Mouse (Mus musculus) myocyte (in vitro differentiated cells): ENCODE data around the gene Lman2l.

ENCODE experiments used
- E2F4 ChIP-seq: IDR thresholded peaks from one replicate; pipeline ENCODE4 v1.6.1; 2011; ENCODE audit warnings: mild to moderate bottlenecking, control low read depth, moderate library complexity; ENCODE audit not compliant: insufficient read depth
- MAX ChIP-seq: IDR thresholded peaks from one replicate; pipeline ENCODE4 v1.6.1; 2011; ENCODE audit warnings: low read depth, mild to moderate bottlenecking, control low read depth
- POLR2A ChIP-seq: IDR thresholded peaks from one replicate; pipeline ENCODE4 v1.6.1; 2011; ENCODE audit warnings: low read depth, mild to moderate bottlenecking, control low read depth, moderate library complexity; ENCODE audit not compliant: insufficient read length
- POLR2AphosphoS2 ChIP-seq: IDR thresholded peaks from one replicate; pipeline ENCODE4 v1.6.1; 2011; ENCODE audit warnings: low read depth, control low read depth; ENCODE audit not compliant: insufficient read length
- TCF12 ChIP-seq: IDR thresholded peaks from one replicate; pipeline ENCODE4 v1.6.1; 2011; ENCODE audit warnings: mild to moderate bottlenecking, control low read depth; ENCODE audit not compliant: poor library complexity, insufficient read depth, severe bottlenecking
- TCF3 ChIP-seq: IDR thresholded peaks from one replicate; pipeline ENCODE4 v1.6.1; 2011; ENCODE audit warnings: low read depth, control low read depth; ENCODE audit not compliant: insufficient read length
- USF1 ChIP-seq: IDR thresholded peaks from one replicate; pipeline ENCODE4 v1.6.1; 2011; ENCODE audit warnings: low read depth, mild to moderate bottlenecking, control low read depth, moderate library complexity

DNA sequence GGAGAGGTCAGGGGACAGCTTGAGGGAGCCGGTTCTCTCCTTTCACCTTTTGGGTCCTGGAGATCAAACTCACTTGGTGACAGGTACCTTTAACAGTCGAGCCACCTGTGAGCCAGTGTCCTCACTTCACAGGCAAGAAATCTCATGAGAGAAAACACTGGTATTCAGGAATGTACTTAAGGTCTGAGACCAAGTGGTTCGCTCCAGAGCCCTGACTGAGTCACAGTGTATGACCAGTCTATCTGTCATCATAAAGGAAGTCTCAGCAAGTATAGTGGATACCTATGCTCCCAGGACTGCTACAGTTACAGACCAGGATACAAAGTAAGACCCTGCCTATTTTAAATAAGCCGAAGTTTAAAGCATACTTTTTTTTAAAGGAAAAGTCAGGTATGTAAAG, 12.1 kb downstream of the Lman2l start:
- TF ChIP-seq POLR2A (no peak), TCF3 (no peak), E2F4 (no peak), USF1 (no peak), MAX (no peak), POLR2AphosphoS2 (no peak), TCF12 (no peak)
